Mouse (Mus musculus): ENCODE data around the gene Ccdc141. TPM values are rescaled to one million over a fixed set of nuclear protein-coding genes. Genes with fewer than 3 reads are reported as not detected.

Ccdc141 gene
- polyA plus RNA-seq, 1 experiment from 2014 or later = 4.3 TPM

GRCm38 (mm10) chr2:77182996-77183380, 12.6 kb upstream of the Ccdc141 start:
- DNase-seq (ENCODE audit: low spot score) (no peak), ATAC-seq (no peak)
- WGBS = 86% methylated on average over 6 of the region's 6 CpGs
- peaks cover 20% of the 10 kb centered on the region for H3K36me3 ChIP-seq (ENCODE audit: control insufficient read depth, insufficient read depth, low read length)
- no peak overlapping the region for H3K4me3 ChIP-seq (ENCODE audit: low read depth, low read length)
- 0 out of 2 replicates have a peak, but pooled peaks cover 4% of the 10 kb centered on the region for H3K9me3 ChIP-seq (replicated peaks; ENCODE audit: control insufficient read depth, low read length)
- H3K9ac ChIP-seq (ENCODE audit: low read length) = no peak overlapping the region
- H3K4me1 ChIP-seq (ENCODE audit: control insufficient read depth, insufficient read depth, low read length) = no peaks in the 10 kb centered on the region
- no peaks in the 10 kb centered on the region for H3K27me3 ChIP-seq (replicated peaks; ENCODE audit: control insufficient read depth, insufficient read depth, low read length)
- no peak overlapping the region for H3K4me2 ChIP-seq (ENCODE audit: low read length)
- no peak overlapping the region for H3K27ac ChIP-seq (ENCODE audit: low read depth, low read length)

- Histone ChIP-seq H3K4me2 (ENCODE audit: low read length) (no peak overlapping the region), H3K4me3 (ENCODE audit: low read depth, low read length) (no peak overlapping the region), H3K27ac (ENCODE audit: low read depth, low read length) (no peak overlapping the region), H3K9ac (ENCODE audit: low read length) (no peak overlapping the region), H3K27me3 (replicated peaks; ENCODE audit: control insufficient read depth, insufficient read depth, low read length) (no peaks in the 10 kb centered on the region), H3K36me3 (ENCODE audit: control insufficient read depth, insufficient read depth, low read length) (peaks cover 14% of the 10 kb centered on the region), H3K4me1 (ENCODE audit: control insufficient read depth, insufficient read depth, low read length) (no peaks in the 10 kb centered on the region), H3K9me3 (replicated peaks; ENCODE audit: control insufficient read depth, low read length) (0 out of 2 replicates have a peak, but pooled peaks cover 4% of the 10 kb centered on the region)
- 88% methylated on average over 4 of the region's 4 CpGs for WGBS
- DNase-seq (ENCODE audit: low spot score) (no peak), ATAC-seq (no peak)
Observed at GRCm38 (mm10) chr2:77182271-77182995, 12.0 kb upstream of the Ccdc141 start.

GRCm38 (mm10) chr2:77177472-77177871, 7.0 kb upstream of the Ccdc141 start:
- 0 out of 2 replicates have a peak, but pooled peaks cover 4% of the 10 kb centered on the region for H3K9me3 ChIP-seq (replicated peaks; ENCODE audit: control insufficient read depth, low read length)
- no peak overlapping the region for H3K27ac ChIP-seq (ENCODE audit: low read depth, low read length)
- H3K4me2 ChIP-seq (ENCODE audit: low read length) = no peak overlapping the region
- H3K9ac ChIP-seq (ENCODE audit: low read length) = no peak overlapping the region
- H3K36me3 ChIP-seq (ENCODE audit: control insufficient read depth, insufficient read depth, low read length) = no peaks in the 10 kb centered on the region
- WGBS = 75% methylated on average over 2 of the region's 2 CpGs
- H3K27me3 ChIP-seq (replicated peaks; ENCODE audit: control insufficient read depth, insufficient read depth, low read length) = no peaks in the 10 kb centered on the region
- ATAC-seq = no peak
- no peak for DNase-seq (ENCODE audit: low spot score)
- no peak overlapping the region for H3K4me3 ChIP-seq (ENCODE audit: low read depth, low read length)
- H3K4me1 ChIP-seq (ENCODE audit: control insufficient read depth, insufficient read depth, low read length) = 0 out of 2 replicates have a peak, but pooled peaks cover 4% of the 10 kb centered on the region

- H3K27me3 ChIP-seq (replicated peaks; ENCODE audit: control insufficient read depth, insufficient read depth, low read length) = no peaks in the 10 kb centered on the region
- DNase-seq (ENCODE audit: low spot score) (peak; percentile 9), ATAC-seq (no peak)
- H3K9ac ChIP-seq (ENCODE audit: low read length) = no peak overlapping the region
- H3K4me3 ChIP-seq (ENCODE audit: low read depth, low read length) = no peak overlapping the region
- 0 out of 2 replicates have a peak, but pooled peaks cover 4% of the 10 kb centered on the region for H3K9me3 ChIP-seq (replicated peaks; ENCODE audit: control insufficient read depth, low read length)
- no peak overlapping the region for H3K27ac ChIP-seq (ENCODE audit: low read depth, low read length)
- no peaks in the 10 kb centered on the region for H3K36me3 ChIP-seq (ENCODE audit: control insufficient read depth, insufficient read depth, low read length)
- H3K4me2 ChIP-seq (ENCODE audit: low read length) = no peak overlapping the region
- H3K4me1 ChIP-seq (ENCODE audit: control insufficient read depth, insufficient read depth, low read length) = peaks cover 11% of the 10 kb centered on the region; the same call in 1 of the 2 replicates
- 71% methylated on average over 10 of the region's 10 CpGs for WGBS
Observed at GRCm38 (mm10) chr2:77176413-77176812, 6.0 kb upstream of the Ccdc141 start.

GRCm38 (mm10) chr2:77175411-77175810, 5.0 kb upstream of the Ccdc141 start:
- H3K27ac ChIP-seq (ENCODE audit: low read depth, low read length) = no peak overlapping the region

GRCm38 (mm10) chr2:77174313-77174712, 3.9 kb upstream of the Ccdc141 start:
- Histone ChIP-seq H3K27me3 (replicated peaks; ENCODE audit: control insufficient read depth, insufficient read depth, low read length) (no peaks in the 10 kb centered on the region), H3K4me2 (ENCODE audit: low read length) (no peak overlapping the region), H3K4me3 (ENCODE audit: low read depth, low read length) (no peak overlapping the region), H3K9me3 (replicated peaks; ENCODE audit: control insufficient read depth, low read length) (no peaks in the 10 kb centered on the region), H3K4me1 (ENCODE audit: control insufficient read depth, insufficient read depth, low read length) (peaks cover 16% of the 10 kb centered on the region; the same call in 1 of the 2 replicates), H3K9ac (ENCODE audit: low read length) (no peak overlapping the region), H3K27ac (ENCODE audit: low read depth, low read length) (no peak overlapping the region), H3K36me3 (ENCODE audit: control insufficient read depth, insufficient read depth, low read length) (no peaks in the 10 kb centered on the region)
- ATAC-seq = no peak
- no peak for DNase-seq (ENCODE audit: low spot score)
- WGBS = 65% methylated on average over 2 of the region's 2 CpGs

More at GRCm38 (mm10) chr2:77175411-77175810, 5.0 kb upstream of the Ccdc141 start:
- Histone ChIP-seq H3K4me2 (ENCODE audit: low read length) (no peak overlapping the region), H3K27me3 (replicated peaks; ENCODE audit: control insufficient read depth, insufficient read depth, low read length) (no peaks in the 10 kb centered on the region), H3K9me3 (replicated peaks; ENCODE audit: control insufficient read depth, low read length) (0 out of 2 replicates have a peak, but pooled peaks cover 4% of the 10 kb centered on the region), H3K36me3 (ENCODE audit: control insufficient read depth, insufficient read depth, low read length) (no peaks in the 10 kb centered on the region), H3K9ac (ENCODE audit: low read length) (no peak overlapping the region), H3K4me3 (ENCODE audit: low read depth, low read length) (no peak overlapping the region), H3K4me1 (ENCODE audit: control insufficient read depth, insufficient read depth, low read length) (peaks cover 11% of the 10 kb centered on the region; the same call in 1 of the 2 replicates)
- ATAC-seq = no peak
- DNase-seq (ENCODE audit: low spot score) = no peak
- WGBS = 77% methylated on average over 7 of the region's 7 CpGs

- Histone ChIP-seq H3K4me1 (ENCODE audit: control insufficient read depth, insufficient read depth, low read length) (peaks cover 16% of the 10 kb centered on the region; the same call in 1 of the 2 replicates), H3K4me2 (ENCODE audit: low read length) (no peak overlapping the region), H3K27ac (ENCODE audit: low read depth, low read length) (no peak overlapping the region), H3K27me3 (replicated peaks; ENCODE audit: control insufficient read depth, insufficient read depth, low read length) (no peaks in the 10 kb centered on the region), H3K36me3 (ENCODE audit: control insufficient read depth, insufficient read depth, low read length) (no peaks in the 10 kb centered on the region), H3K4me3 (ENCODE audit: low read depth, low read length) (no peak overlapping the region), H3K9me3 (replicated peaks; ENCODE audit: control insufficient read depth, low read length) (no peaks in the 10 kb centered on the region), H3K9ac (ENCODE audit: low read length) (no peak overlapping the region)
- WGBS = 92% methylated on average over 6 of the region's 6 CpGs
- ATAC-seq (no peak), DNase-seq (ENCODE audit: low spot score) (no peak)
Observed at GRCm38 (mm10) chr2:77173821-77174220, 3.4 kb upstream of the Ccdc141 start.

GRCm38 (mm10) chr2:77173366-77173765, 2.9 kb upstream of the Ccdc141 start:
- no peaks in the 10 kb centered on the region for H3K36me3 ChIP-seq (ENCODE audit: control insufficient read depth, insufficient read depth, low read length)
- 0 out of 2 replicates have a peak, but pooled peaks have one; percentile 12 for ATAC-seq
- peak; percentile 35 for DNase-seq (ENCODE audit: low spot score)
- H3K4me1 ChIP-seq (ENCODE audit: control insufficient read depth, insufficient read depth, low read length) = peaks cover 16% of the 10 kb centered on the region; the same call in 1 of the 2 replicates
- WGBS = 58% methylated on average over 6 of the region's 6 CpGs
- no peak overlapping the region for H3K9ac ChIP-seq (ENCODE audit: low read length)
- H3K9me3 ChIP-seq (replicated peaks; ENCODE audit: control insufficient read depth, low read length) = no peaks in the 10 kb centered on the region
- H3K4me2 ChIP-seq (ENCODE audit: low read length) = no peak overlapping the region
- H3K27me3 ChIP-seq (replicated peaks; ENCODE audit: control insufficient read depth, insufficient read depth, low read length) = no peaks in the 10 kb centered on the region
- H3K4me3 ChIP-seq (ENCODE audit: low read depth, low read length) = no peak overlapping the region
- no peak overlapping the region for H3K27ac ChIP-seq (ENCODE audit: low read depth, low read length)

- peak; percentile 15; the same call in 1 of the 2 replicates for ATAC-seq
- no peaks in the 10 kb centered on the region for H3K36me3 ChIP-seq (ENCODE audit: control insufficient read depth, insufficient read depth, low read length)
- H3K9me3 ChIP-seq (replicated peaks; ENCODE audit: control insufficient read depth, low read length) = no peaks in the 10 kb centered on the region
- H3K4me1 ChIP-seq (ENCODE audit: control insufficient read depth, insufficient read depth, low read length) = peaks cover 16% of the 10 kb centered on the region; the same call in 1 of the 2 replicates
- no peak overlapping the region for H3K9ac ChIP-seq (ENCODE audit: low read length)
- 0 out of 2 replicates have a peak overlapping the region, but pooled peaks have one; percentile 13 for H3K4me3 ChIP-seq (ENCODE audit: low read depth, low read length)
- no peaks in the 10 kb centered on the region for H3K27me3 ChIP-seq (replicated peaks; ENCODE audit: control insufficient read depth, insufficient read depth, low read length)
- WGBS = 14% methylated on average over 10 of the region's 10 CpGs
- H3K4me2 ChIP-seq (ENCODE audit: low read length) = peak overlapping the region; percentile 43
- DNase-seq (ENCODE audit: low spot score) = peak; percentile 31
- no peak overlapping the region for H3K27ac ChIP-seq (ENCODE audit: low read depth, low read length)
Observed at GRCm38 (mm10) chr2:77172241-77172671, 1.8 kb upstream of the Ccdc141 start.
